Mouse (Mus musculus) neural tube, embryonic 15.5 days (tissue): Measurements from ENCODE around the gene Gm5728. TPM values are rescaled to one million over a fixed set of nuclear protein-coding genes. Genes with fewer than 3 reads are reported as not detected.
"Not testable (repeated sequence)": the region's sequence is repeated elsewhere in the genome, so short reads cannot be mapped to it uniquely, and the experiment has no call there.

Experiments used
- ATAC-seq: fragments of 200-750 bp; cut with Nextera tagmentation; 2 replicates; pipeline ENCODE4 v1.8.0; 2017; ENCODE audit warnings: mild to moderate bottlenecking, moderate TSS enrichment, moderate library complexity; ENCODE audit not compliant: low FRiP score
- H3K27ac ChIP-seq: fragments of 300-500 bp; sonication (generic); replicated peaks from 2 replicates; pipeline ENCODE4 v1.5.1; 2015; ENCODE audit warnings: mild to moderate bottlenecking, inconsistent platforms
- H3K27me3 ChIP-seq: fragments of 300-500 bp; sonication (generic); replicated peaks from 2 replicates; pipeline ENCODE4 v1.6.1; 2015; ENCODE audit warnings: inconsistent platforms
- H3K36me3 ChIP-seq: fragments of 300-500 bp; sonication (generic); 2 replicates; pipeline ENCODE4 v1.6.1; 2015; ENCODE audit warnings: inconsistent platforms
- H3K4me1 ChIP-seq: fragments of 300-500 bp; sonication (generic); 2 replicates; pipeline ENCODE4 v1.6.1; 2015; ENCODE audit warnings: inconsistent platforms
- H3K4me2 ChIP-seq: fragments of 300-500 bp; sonication (generic); 2 replicates; pipeline ENCODE4 v1.6.1; 2015; ENCODE audit warnings: inconsistent platforms, mild to moderate bottlenecking, moderate library complexity
- H3K4me3 ChIP-seq: fragments of 300-500 bp; sonication (generic); replicated peaks from 2 replicates; pipeline ENCODE4 v1.5.1; 2015; ENCODE audit warnings: mild to moderate bottlenecking, inconsistent platforms
- H3K9ac ChIP-seq: fragments of 300-500 bp; sonication (generic); replicated peaks from 2 replicates; pipeline ENCODE4 v1.6.1; 2015; ENCODE audit warnings: mild to moderate bottlenecking, inconsistent platforms
- H3K9me3 ChIP-seq: fragments of 300-500 bp; sonication (generic); replicated peaks from 2 replicates; pipeline ENCODE4 v1.6.1; 2016; ENCODE audit warnings: inconsistent platforms
- WGBS: fragments of 180-500 bp; shearing (Covaris S2); methylation state at CpG from one replicate; pipeline ENCODE4 v1.1.7; 2015; ENCODE audit warnings: mixed read lengths; 5-methylcytosine and 5-hydroxymethylcytosine counted together
- polyA plus RNA-seq: library from polyadenylated mRNA; unstranded; fragments of >200 nt; fragmentation: Nextera tagmentation; extraction: Ambion mirVana; gene quantifications from 2 replicates; pipeline ENCODE4 v1.2.1, GENCODE M21; 2015

The Gm5728 gene
- polyA plus RNA-seq = not detected in 2 replicates

- not testable (repeated sequence) for H3K27me3 ChIP-seq, H3K27ac ChIP-seq, H3K9ac ChIP-seq, H3K9me3 ChIP-seq, H3K4me1 ChIP-seq, H3K36me3 ChIP-seq, H3K4me2 ChIP-seq, H3K4me3 ChIP-seq, ATAC-seq
- WGBS = no CpG with 5 or more reads among the region's 1 CpGs
Observed at GRCm38 (mm10) chr7:20375310-20375709, at the start of gene Gm5728. TSS of gene Gm5728 (minus strand) at chr7:20375410.

- not testable (repeated sequence) for H3K9ac ChIP-seq, H3K4me3 ChIP-seq, ATAC-seq, H3K36me3 ChIP-seq, H3K9me3 ChIP-seq, H3K27ac ChIP-seq, H3K4me1 ChIP-seq, H3K4me2 ChIP-seq, H3K27me3 ChIP-seq
- no CpG with 5 or more reads among the region's 3 CpGs for WGBS
Observed at GRCm38 (mm10) chr7:20417642-20418041, 42.4 kb upstream of the Gm5728 start, which contains the start of gene Vmn1r100. TSS of gene Vmn1r100 (plus strand) at chr7:20417942.

- not testable (repeated sequence) for H3K4me1 ChIP-seq, H3K4me3 ChIP-seq, H3K9ac ChIP-seq, H3K36me3 ChIP-seq, H3K4me2 ChIP-seq, H3K27me3 ChIP-seq, H3K27ac ChIP-seq, H3K9me3 ChIP-seq, ATAC-seq
- WGBS = no CpG with 5 or more reads among the region's 2 CpGs
Observed at GRCm38 (mm10) chr7:20333965-20334364, 41.2 kb downstream of the Gm5728 start, which contains the start of gene Gm4133. TSS of gene Gm4133 (minus strand) at chr7:20334065.

Other genes with a start within 250 kb of the Gm5728 start
- gene Vmn1r93, start 236.3 kb downstream of the Gm5728 start, polyA plus RNA-seq = not detected in 2 replicates
- gene Vmn1r94, start 207.0 kb downstream of the Gm5728 start, polyA plus RNA-seq = not detected in 2 replicates
- gene Vmn1r95, start 181.7 kb downstream of the Gm5728 start, polyA plus RNA-seq = not detected in 2 replicates
- gene Gm6164, start 169.8 kb downstream of the Gm5728 start, polyA plus RNA-seq = not detected in 2 replicates
- gene Gm4498, start 141.6 kb downstream of the Gm5728 start, polyA plus RNA-seq = not detected in 2 replicates
- gene Gm5890, start 112.6 kb downstream of the Gm5728 start, polyA plus RNA-seq = not detected in 2 replicates
- gene Gm4133, start 41.3 kb downstream of the Gm5728 start, polyA plus RNA-seq = not detected in 2 replicates
- gene Vmn1r100, start 42.5 kb upstream of the Gm5728 start, polyA plus RNA-seq = not detected in 2 replicates
- gene Vmn1r101, start 67.2 kb upstream of the Gm5728 start, polyA plus RNA-seq = not detected in 2 replicates
- not detected in 2 replicates for gene Gm10670, start 99.5 kb upstream of the Gm5728 start, polyA plus RNA-seq
- gene Vmn1r103, start 135.1 kb upstream of the Gm5728 start, polyA plus RNA-seq = not detected in 2 replicates
- not detected in 2 replicates for gene Vmn1r104, start 158.4 kb upstream of the Gm5728 start, polyA plus RNA-seq
- not detected in 2 replicates for gene Gm5726, start 170.3 kb upstream of the Gm5728 start, polyA plus RNA-seq
- not detected in 2 replicates for gene Gm4141, start 200.8 kb upstream of the Gm5728 start, polyA plus RNA-seq
- not detected in 2 replicates for gene Gm4513, start 223.6 kb upstream of the Gm5728 start, polyA plus RNA-seq